Mouse (Mus musculus) hindbrain, embryonic 15.5 days (tissue): ENCODE measurements around the gene Sin3b. TPM values are rescaled to one million over a fixed set of nuclear protein-coding genes. Genes with fewer than 3 reads are reported as not detected.
"Not testable (repeated sequence)": the region's sequence is repeated elsewhere in the genome, so short reads cannot be mapped to it uniquely, and the experiment has no call there.

Experiments
- ATAC-seq: fragments of 200-750 bp; cut with Nextera tagmentation; 2 replicates; pipeline ENCODE4 v1.8.0; 2017; ENCODE audit warnings: low read depth, moderate number of reproducible peaks, moderate TSS enrichment; ENCODE audit not compliant: low FRiP score
- H3K27ac ChIP-seq: fragments of 300-500 bp; sonication (generic); replicated peaks from 2 replicates; pipeline ENCODE4 v1.5.1; 2015; ENCODE audit warnings: mild to moderate bottlenecking, inconsistent platforms
- H3K27me3 ChIP-seq: fragments of 300-500 bp; sonication (generic); 2 replicates; pipeline ENCODE4 v1.6.1; 2015; ENCODE audit warnings: control low read depth, inconsistent platforms
- H3K36me3 ChIP-seq: fragments of 300-500 bp; sonication (generic); 2 replicates; pipeline ENCODE4 v1.6.1; 2015; ENCODE audit warnings: control low read depth, inconsistent platforms
- H3K4me1 ChIP-seq: fragments of 300-500 bp; sonication (generic); replicated peaks from 2 replicates; pipeline ENCODE4 v1.6.1; 2015; ENCODE audit warnings: control low read depth, inconsistent platforms
- H3K4me2 ChIP-seq: fragments of 300-500 bp; sonication (generic); 2 replicates; pipeline ENCODE4 v1.6.1; 2015; ENCODE audit warnings: moderate library complexity, mild to moderate bottlenecking, inconsistent platforms
- H3K4me3 ChIP-seq: fragments of 300-500 bp; sonication (generic); 2 replicates; pipeline ENCODE4 v1.5.1; 2015; ENCODE audit warnings: mild to moderate bottlenecking, inconsistent platforms
- H3K9ac ChIP-seq: fragments of 300-500 bp; sonication (generic); 2 replicates; pipeline ENCODE4 v1.6.1; 2015; ENCODE audit warnings: inconsistent platforms
- H3K9me3 ChIP-seq: fragments of 300-500 bp; sonication (generic); 2 replicates; pipeline ENCODE4 v1.6.1; 2016; ENCODE audit warnings: control low read depth, inconsistent platforms
- WGBS: fragments of 180-500 bp; shearing (Covaris S2); methylation state at CpG from one replicate; pipeline ENCODE4 v1.1.7; 2015; 5-methylcytosine and 5-hydroxymethylcytosine counted together
- polyA plus RNA-seq: library from polyadenylated mRNA; unstranded; fragments of >200 nt; fragmentation: Nextera tagmentation; extraction: Ambion mirVana; gene quantifications from 2 replicates; pipeline ENCODE4 v1.2.1, GENCODE M21; 2015

The Sin3b gene
- polyA plus RNA-seq, result 161 and 174 TPM in 2 replicates

DNA sequence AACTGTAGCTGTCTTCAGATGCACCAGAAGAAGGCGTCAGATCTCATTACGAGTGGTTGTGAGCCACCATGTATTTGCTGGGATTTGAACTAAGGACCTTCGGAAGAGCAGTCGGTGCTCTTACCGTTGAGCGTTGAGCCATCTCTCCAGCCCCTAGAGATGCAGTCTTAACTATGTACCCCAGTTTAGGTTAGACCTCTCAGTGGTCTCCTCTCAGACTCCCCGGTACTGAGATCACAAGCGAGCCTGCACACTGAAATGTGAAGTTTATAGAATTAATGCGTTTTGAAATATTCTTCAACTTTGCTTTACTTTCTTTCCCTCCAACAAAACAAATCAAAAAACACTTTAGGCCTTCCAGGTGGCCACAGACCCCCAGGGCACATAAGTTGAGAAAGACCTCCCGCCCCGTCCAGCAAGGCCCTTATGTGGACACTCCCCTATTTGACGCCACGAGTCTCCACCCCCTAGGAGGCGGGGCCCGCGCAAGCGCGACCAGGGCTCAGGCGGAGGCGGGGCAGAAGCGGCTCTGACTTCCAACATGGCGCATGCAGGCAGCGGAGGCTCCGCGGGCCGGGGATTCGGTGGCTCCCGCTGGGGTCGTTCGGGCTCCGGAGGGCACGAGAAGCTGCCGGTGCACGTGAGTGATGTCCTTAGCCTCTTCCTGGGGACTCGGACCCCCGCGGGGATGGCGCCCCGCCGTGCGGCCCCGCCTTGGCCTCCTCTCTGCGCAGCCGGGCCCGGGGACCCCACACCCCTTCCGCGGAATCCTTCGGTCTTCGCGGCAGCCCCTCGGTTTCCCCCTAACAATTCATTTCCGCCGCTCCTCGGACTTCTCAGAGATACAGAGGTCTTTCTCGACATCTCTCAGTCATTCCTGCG is at the start of gene Sin3b:
TSS of gene Sin3b (plus strand) at position 517 of the 882 bp plus-strand sequence.
- 15% methylated on average over 51 of the region's 56 CpGs for WGBS
- peaks cover 35% of the 10 kb centered on the region for H3K36me3 ChIP-seq
- no peaks in the 10 kb centered on the region for H3K9me3 ChIP-seq
- peak within 1 kb of the TSS; percentile 56 for H3K4me3 ChIP-seq
- H3K4me1 ChIP-seq, result peaks cover 14% of the 10 kb centered on the region
- peak; percentile 98 for ATAC-seq
- peak within 1 kb of the TSS; percentile 72 for H3K9ac ChIP-seq
- peak within 1 kb of the TSS; percentile 69; the same call in 1 of the 2 replicates for H3K27ac ChIP-seq
- H3K27me3 ChIP-seq, result no peaks in the 10 kb centered on the region
- H3K4me2 ChIP-seq, result peak within 1 kb of the TSS; percentile 88

DNA sequence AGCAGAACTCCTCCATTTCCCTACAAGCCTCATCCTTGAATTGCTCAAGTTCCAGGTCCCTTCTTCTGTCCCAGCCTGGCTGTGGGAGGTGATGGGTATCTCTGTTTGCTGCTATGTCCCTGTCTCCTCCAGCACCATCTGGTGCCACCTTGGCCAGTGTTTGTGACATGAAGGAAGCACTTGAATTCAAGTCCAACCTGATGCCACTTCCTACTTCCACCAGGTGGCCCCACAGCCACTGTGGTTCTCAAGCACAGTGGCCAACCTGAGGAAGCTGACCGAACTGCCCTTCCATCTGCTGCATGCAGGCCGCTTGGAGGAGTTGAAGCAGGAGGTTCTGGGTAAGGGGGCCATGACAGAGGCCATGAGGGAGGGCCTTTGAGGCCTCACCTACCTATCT is 48.9 kb upstream of the Sin3b start:
- Histone ChIP-seq H3K36me3 (no peaks in the 10 kb centered on the region), H3K27ac (no peak overlapping the region), H3K4me1 (no peaks in the 10 kb centered on the region), H3K4me2 (no peak overlapping the region), H3K9ac (no peak overlapping the region), H3K9me3 (no peaks in the 10 kb centered on the region), H3K27me3 (no peaks in the 10 kb centered on the region), H3K4me3 (no peak overlapping the region)
- no peak for ATAC-seq
- WGBS, result 88% methylated on average over 2 of the region's 2 CpGs

DNA sequence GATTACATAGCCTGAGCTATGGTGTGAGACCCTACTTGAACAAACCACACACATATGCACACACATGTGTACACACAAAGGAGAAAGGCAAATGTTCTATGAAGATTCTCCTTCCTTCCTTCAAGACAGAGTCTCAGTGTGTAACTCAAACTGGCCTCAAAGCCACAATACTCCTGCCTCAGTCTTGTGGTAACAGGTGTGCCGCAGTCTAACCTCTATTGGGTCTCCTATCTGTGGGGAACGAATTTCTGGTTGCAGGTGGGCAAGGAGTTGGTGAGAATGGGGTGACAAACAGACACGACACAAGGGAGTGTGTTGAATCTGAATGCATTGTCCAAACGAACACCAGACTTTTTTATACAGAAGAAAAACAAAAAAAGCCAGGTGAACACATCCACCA is 46.6 kb upstream of the Sin3b start:
- ATAC-seq, result no peak
- H3K27me3 ChIP-seq, result no peaks in the 10 kb centered on the region
- no peaks in the 10 kb centered on the region for H3K4me1 ChIP-seq
- WGBS, result 63% methylated on average over 4 of the region's 4 CpGs
- H3K9ac ChIP-seq, result no peak overlapping the region
- H3K4me3 ChIP-seq, result no peak overlapping the region
- H3K9me3 ChIP-seq, result no peaks in the 10 kb centered on the region
- H3K36me3 ChIP-seq, result no peaks in the 10 kb centered on the region
- no peak overlapping the region for H3K4me2 ChIP-seq
- no peak overlapping the region for H3K27ac ChIP-seq

DNA sequence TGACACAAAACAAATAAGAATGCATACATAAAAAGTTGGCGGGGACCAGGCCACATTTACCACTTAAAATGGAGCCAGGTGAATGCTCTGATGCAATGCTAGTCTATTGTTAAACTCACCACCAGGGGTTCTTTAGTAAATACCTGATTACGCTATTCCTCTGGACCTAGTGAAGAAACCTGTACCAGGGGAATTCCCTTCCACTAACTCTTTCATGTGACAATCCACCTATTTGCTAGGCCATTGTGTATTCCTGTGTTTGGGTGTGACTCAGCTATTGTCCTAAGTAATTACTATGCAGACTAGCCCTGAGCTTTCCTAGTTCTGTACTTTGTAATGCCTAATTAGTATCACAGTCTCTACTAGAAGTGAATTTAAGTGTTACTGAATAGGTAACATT is 46.2 kb upstream of the Sin3b start:
- ATAC-seq, H3K27ac ChIP-seq, H3K4me3 ChIP-seq, H3K9me3 ChIP-seq, H3K27me3 ChIP-seq, H3K36me3 ChIP-seq, H3K9ac ChIP-seq, H3K4me1 ChIP-seq, H3K4me2 ChIP-seq: not testable (repeated sequence)
- WGBS, result 41% methylated on average over 2 of the region's 2 CpGs

DNA sequence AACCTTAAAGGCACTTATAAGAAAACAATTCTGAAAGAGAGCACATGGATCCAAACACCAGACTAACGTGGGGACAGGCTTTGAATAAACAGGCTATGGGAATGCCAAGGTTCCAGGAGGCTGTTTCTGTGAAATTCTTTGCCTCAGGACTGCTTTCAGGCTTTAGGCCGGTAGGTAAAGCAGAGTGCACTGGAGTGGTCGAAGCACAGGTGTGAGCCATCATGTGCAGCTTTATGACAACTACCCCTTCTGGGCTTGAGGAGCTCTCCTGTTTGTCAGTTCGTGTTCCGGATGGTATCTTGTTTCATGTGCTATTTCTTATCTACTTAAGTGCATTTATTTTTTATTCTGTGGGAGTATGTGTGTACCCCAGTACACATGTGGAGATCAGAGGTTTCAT is 45.8 kb upstream of the Sin3b start:
- Histone ChIP-seq H3K4me3 (no peak overlapping the region), H3K4me2 (no peak overlapping the region), H3K27me3 (no peaks in the 10 kb centered on the region), H3K4me1 (no peaks in the 10 kb centered on the region), H3K9me3 (no peaks in the 10 kb centered on the region), H3K27ac (no peak overlapping the region), H3K9ac (no peak overlapping the region), H3K36me3 (no peaks in the 10 kb centered on the region)
- WGBS, result 70% methylated on average over 5 of the region's 5 CpGs
- ATAC-seq, result no peak

DNA sequence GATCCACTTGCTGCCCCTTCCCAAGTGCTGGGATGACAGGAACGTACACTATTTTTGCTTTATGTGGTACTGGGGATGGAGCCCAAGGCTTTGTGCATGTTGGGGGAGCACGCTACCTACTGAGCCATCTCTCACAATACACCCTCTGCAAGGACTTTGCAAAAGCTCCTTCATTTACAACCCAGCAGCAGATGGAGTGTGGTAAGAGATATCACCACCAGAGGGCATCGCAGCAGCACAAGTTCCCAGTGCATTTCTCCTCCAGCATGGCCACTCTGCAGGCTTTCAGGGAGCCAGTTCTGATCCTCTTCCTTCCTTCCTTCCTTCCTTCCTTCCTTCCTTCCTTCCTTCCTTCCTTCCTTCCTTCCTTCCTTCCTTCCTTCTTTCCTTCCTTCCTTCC is 43.0 kb upstream of the Sin3b start:
- H3K9me3 ChIP-seq, result no peaks in the 10 kb centered on the region
- no peaks in the 10 kb centered on the region for H3K4me1 ChIP-seq
- no peaks in the 10 kb centered on the region for H3K36me3 ChIP-seq
- H3K4me3 ChIP-seq, result no peak overlapping the region
- no peak; the same call in 1 of the 2 replicates for ATAC-seq
- 11% methylated on average over 3 of the region's 3 CpGs for WGBS
- no peak overlapping the region for H3K27ac ChIP-seq
- H3K4me2 ChIP-seq, result no peak overlapping the region
- H3K9ac ChIP-seq, result no peak overlapping the region
- H3K27me3 ChIP-seq, result no peaks in the 10 kb centered on the region

DNA sequence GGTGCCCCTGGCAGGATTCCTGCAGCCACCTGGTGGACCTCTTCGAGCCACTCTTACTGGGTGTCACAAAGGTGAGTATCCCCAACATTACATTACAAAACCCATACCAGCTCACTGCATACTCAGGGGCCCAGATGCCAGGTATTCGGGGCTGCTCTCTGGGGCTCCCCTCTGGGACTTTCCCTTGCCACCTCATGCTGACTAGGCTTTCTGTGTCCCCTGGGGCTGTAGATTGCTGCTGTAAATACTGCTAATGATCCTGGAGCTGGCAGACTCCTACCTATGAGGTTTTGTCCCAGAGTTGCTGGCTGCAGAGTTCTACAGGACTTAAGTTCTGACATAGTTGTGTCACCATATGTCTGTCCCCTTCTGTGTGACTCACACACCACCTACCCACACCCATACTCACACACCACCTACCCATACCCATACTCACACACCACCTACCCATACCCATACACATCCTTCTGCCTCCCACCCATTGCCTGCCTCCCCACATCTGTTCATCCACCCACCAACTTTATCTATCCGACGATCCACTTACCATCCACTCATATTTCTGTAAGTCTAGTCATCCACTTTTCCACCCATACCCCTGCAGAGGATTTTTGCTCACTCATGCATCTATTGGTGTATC is 40.9 kb upstream of the Sin3b start:
- Histone ChIP-seq H3K9me3 (no peaks in the 10 kb centered on the region), H3K27me3 (no peaks in the 10 kb centered on the region), H3K36me3 (no peaks in the 10 kb centered on the region), H3K9ac (no peak overlapping the region), H3K4me3 (no peak overlapping the region), H3K4me2 (no peak overlapping the region), H3K4me1 (no peaks in the 10 kb centered on the region), H3K27ac (no peak overlapping the region)
- ATAC-seq, result no peak
- 92% methylated on average over 4 of the region's 4 CpGs for WGBS

DNA sequence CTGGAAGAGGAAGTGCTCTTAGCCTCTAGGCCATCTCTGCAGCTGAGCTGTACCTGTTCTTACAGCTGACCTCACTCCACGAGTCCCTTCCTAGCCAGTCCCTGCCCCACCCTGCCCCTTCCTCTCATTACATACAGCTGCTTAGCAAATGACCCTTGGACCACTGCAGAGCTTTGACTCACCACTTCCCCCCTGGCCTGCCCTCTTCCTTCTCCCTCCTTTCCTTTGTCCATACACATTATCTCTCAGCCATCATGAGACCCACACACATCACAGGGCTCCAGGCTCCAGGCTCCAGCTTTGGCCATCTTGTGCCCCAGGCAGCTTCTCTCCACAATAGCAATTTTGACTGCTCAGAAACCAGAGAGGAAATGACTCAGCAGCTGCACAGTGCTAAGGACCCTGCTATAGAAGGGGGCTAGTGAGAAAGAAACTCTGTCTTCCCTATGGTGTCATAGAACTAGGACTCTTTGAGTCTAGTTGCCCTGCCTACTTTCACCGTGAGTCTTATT is 40.0 kb upstream of the Sin3b start:
- H3K9me3 ChIP-seq, result no peaks in the 10 kb centered on the region
- no peaks in the 10 kb centered on the region for H3K36me3 ChIP-seq
- no peaks in the 10 kb centered on the region for H3K4me1 ChIP-seq
- WGBS, result 46% methylated on average over 2 of the region's 2 CpGs
- H3K27me3 ChIP-seq, result no peaks in the 10 kb centered on the region
- no peak overlapping the region for H3K9ac ChIP-seq
- H3K4me3 ChIP-seq, result no peak overlapping the region
- H3K4me2 ChIP-seq, result no peak overlapping the region
- no peak for ATAC-seq
- H3K27ac ChIP-seq, result no peak overlapping the region

DNA sequence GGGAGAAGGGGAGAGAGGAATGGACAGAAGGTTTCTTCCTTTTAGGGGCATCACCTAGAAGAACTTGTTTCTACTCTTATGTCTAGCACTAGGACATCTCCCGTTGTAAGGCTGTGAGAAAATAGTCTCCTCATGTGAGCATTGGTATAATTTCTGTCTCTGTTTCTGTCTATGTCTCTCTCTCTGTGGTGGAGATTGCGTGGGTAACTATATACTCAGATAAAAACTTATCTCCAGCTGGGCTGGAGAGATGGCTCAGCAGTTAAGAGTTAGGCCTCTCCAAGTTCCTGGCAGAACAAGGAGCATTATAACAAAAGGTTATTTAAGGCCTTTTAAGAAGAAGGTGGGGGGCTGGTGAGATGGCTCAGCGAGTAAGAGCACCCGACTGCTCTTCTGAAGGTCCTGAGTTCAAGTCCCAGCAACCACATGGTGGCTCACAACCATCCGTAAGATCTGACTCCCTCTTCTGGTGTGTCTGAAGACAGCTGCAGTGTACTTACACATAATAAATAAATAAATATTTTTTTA is 39.4 kb upstream of the Sin3b start:
- H3K36me3 ChIP-seq, H3K9ac ChIP-seq, ATAC-seq, H3K4me2 ChIP-seq, H3K27me3 ChIP-seq, H3K27ac ChIP-seq, H3K9me3 ChIP-seq, H3K4me3 ChIP-seq, H3K4me1 ChIP-seq: not testable (repeated sequence)
- 94% methylated on average over 5 of the region's 5 CpGs for WGBS

DNA sequence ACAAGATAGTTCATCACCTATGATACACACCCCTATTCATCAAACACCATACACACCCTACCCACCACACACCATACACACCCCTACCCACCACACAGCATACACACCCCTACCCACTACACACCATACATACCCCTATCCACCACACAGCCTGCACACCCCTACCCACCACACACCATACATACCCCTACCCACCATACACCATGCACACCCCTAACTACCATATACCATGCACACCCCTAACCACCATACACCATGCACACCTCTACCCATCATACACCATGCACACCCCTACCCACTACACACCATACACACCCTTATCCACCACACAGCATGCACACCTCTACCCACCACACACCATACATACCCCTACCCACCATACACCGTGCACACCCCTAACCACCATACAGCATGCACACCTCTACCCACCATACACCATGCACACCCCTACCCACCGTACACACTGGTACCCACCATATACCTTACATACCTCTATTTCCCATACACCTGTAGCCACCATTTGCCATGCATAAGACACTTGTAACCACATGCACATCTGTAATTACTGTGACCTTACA is 24.6 kb upstream of the Sin3b start:
- Histone ChIP-seq H3K4me2 (no peak overlapping the region), H3K4me3 (no peak overlapping the region), H3K36me3 (no peaks in the 10 kb centered on the region), H3K4me1 (no peaks in the 10 kb centered on the region), H3K9me3 (no peaks in the 10 kb centered on the region), H3K27ac (no peak overlapping the region), H3K27me3 (no peaks in the 10 kb centered on the region), H3K9ac (no peak overlapping the region)
- 94% methylated on average over 2 of the region's 2 CpGs for WGBS
- peak; percentile 66; the same call in 1 of the 2 replicates for ATAC-seq

DNA sequence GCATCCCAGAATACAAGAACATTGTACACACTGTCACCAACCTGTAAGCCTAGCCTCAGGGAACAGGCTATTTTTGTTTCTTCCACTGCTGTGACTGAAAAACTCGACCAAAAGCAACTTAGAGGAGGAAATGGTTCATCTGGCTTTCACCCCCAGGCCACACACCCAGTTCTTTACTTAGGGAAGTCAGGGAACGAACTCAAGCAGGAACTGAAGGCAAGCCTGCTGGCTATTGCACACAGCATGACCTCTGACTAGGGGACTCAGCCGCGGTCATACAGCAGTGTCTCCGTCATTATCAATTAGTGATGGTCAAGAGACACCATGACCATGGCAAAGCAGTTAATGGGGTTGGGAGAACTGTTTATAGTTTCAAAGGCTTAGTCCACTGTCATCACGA is 10.5 kb upstream of the Sin3b start:
- Histone ChIP-seq H3K4me1 (no peaks in the 10 kb centered on the region), H3K4me2 (no peak overlapping the region), H3K27ac (no peak overlapping the region), H3K9me3 (no peaks in the 10 kb centered on the region), H3K36me3 (no peaks in the 10 kb centered on the region), H3K4me3 (no peak overlapping the region), H3K9ac (no peak overlapping the region), H3K27me3 (no peaks in the 10 kb centered on the region)
- no peak for ATAC-seq
- 29% methylated on average over 6 of the region's 6 CpGs for WGBS

DNA sequence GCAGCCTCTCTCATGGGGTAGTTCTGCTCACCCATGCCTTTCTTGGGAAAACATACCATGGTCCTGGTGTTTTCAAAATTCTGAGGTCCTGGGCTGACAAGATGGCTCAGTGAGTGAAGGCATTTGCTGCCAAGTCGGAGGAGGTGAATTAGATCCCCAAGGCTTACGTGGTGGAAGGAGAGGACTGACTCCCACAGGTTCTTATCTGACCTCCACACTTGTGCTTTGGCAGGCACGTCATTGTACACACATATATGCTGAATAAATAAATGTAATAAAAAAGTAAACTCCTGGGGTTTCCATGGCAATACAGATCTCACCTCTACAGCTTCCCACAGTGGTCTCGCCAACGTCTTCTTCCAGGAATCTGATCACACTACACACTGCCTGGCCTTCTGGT is 6.5 kb upstream of the Sin3b start:
- Histone ChIP-seq H3K27me3 (no peaks in the 10 kb centered on the region), H3K27ac (no peak overlapping the region), H3K4me1 (no peaks in the 10 kb centered on the region), H3K9me3 (no peaks in the 10 kb centered on the region), H3K9ac (no peak overlapping the region), H3K36me3 (no peaks in the 10 kb centered on the region), H3K4me3 (no peak overlapping the region), H3K4me2 (no peak overlapping the region)
- WGBS, result 93% methylated on average over 5 of the region's 5 CpGs
- ATAC-seq, result no peak
